Mouse (Mus musculus) CD4-positive, CD25-positive, alpha-beta regulatory T cell, adult 4 months (primary cell): ENCODE data around the gene Gucy2c. TPM values are rescaled to one million over a fixed set of nuclear protein-coding genes. Genes with fewer than 3 reads are reported as not detected.

Experiments used
- ATAC-seq: one replicate; pipeline ENCODE4 v1.8.0; 2017
- polyA plus RNA-seq, 2 experiments: library from polyadenylated mRNA; unstranded; fragments of 100-300 nt; shearing (Covaris generic); gene quantifications; one replicate each; pipeline ENCODE4 v1.2.1; 2017

Gucy2c gene
- polyA plus RNA-seq = not detected

DNA sequence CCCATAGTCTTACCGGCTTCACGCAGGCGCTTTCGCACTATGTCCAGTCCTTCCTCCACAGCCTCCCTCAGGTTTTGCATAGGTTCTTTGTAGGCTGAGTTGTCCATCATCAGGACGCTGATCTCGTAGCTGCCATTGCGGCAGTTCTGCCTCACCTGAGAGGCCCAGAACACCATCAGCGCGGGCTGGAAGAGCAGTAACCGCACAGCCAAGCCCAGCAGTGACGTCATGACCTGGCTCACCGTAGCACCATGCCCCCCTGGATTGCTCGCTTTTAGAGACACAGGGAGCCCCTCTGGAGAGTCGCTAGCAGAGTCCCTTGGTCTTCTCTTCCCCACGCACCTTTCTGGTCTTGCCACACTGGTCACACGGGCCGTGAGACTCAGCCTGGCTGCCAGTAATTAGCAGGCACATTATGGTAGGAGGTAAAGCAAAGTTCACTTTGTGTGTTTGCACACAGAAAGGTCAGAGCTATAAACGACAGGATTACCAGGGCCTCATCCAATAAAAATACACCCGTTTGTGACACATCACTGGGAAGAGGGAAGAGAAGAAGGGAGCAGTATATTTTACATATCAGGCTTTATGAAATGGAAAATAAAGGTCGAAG, at the start of gene Gucy2c:
Gucy2c (minus strand) TSS at position 389 of the 610 bp plus-strand sequence.
- no peak for ATAC-seq

DNA sequence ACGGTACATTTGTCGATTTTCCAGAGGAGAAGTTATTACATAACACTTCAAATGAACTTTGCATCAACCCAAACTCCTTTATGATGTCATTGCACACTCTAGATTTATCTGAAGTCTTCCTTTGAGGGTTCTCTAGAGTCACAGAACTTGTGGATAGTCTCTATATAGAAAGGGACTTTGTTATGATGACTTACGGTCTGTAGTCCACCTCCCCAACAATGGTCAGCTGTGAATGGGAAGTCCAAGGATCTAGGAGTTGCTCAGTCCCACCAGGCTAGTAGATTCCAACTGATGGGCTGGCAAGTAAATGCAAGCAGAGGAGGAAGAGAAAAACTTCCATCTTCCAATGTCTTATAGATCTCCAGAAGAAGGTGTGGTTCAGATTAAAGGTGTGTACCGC, 47.1 kb upstream of the Gucy2c start:
- no peak for ATAC-seq

DNA sequence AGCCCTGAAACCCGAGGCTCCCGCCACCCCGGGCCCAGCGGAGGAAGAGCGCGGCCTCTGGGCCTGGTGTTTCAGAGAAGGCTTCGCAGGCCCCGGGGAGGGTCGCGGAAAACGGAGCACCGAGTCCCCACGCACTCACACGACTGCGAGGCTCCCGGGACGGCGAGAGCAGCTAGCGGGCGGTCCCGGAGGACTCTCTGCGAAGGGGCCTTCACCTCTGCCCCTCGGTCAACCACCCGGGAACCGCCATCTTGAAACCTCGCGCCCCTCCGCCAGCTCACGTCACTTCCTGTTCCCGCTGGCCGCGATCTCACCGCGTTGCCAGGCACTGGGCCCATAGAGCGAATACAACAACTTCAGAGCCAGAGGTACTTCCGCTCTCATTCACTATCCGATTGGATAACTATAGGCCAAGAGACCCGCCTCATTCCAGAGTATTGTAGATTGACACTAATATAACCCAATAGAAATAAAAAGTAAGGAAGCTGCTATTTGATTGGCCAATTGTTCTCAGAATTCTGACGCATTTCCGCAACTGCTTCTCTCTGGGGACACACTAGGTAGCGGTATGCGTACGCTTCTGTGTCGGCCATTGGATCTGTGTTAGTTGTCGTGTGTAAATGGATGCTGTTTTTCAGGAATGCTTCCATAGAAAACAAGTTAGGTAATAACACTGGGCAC, 46.5 kb upstream of the Gucy2c start, which contains the start of gene Wbp11:
Wbp11 (minus strand) TSS at position 353 of the 681 bp plus-strand sequence.
- peak; percentile 98 for ATAC-seq

GRCm38 (mm10) chr6:136827516-136827880, 45.9 kb upstream of the Gucy2c start, which contains the start of gene BC049715:
Gene BC049715, plus strand, starts transcription at chr6:136827626.
- no peak for ATAC-seq

DNA sequence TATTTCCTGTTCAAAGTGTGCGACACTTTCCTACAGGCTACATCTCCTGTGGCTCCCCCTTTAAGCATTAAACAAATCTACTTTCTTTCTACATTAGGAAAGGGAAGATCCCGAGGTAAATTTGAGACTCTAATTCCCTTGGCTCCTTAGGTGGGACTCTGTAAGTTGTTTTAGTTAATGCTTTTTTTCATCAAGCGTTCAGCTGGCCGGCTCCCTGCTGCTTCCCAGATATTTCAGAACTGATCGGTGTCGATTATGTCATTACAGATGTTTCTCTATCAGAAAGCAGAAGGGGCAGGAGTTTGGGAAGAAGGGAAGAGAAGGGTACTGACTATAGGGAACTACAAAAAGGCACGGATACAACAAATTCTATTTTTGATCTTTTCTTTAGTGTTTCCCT, 45.6 kb upstream of the Gucy2c start:
- ATAC-seq = no peak

GRCm38 (mm10) chr6:136824987-136825386, 43.4 kb upstream of the Gucy2c start:
- ATAC-seq = no peak

- ATAC-seq = no peak
Measured at GRCm38 (mm10) chr6:136821086-136821485, 39.5 kb upstream of the Gucy2c start.

GRCm38 (mm10) chr6:136820381-136820780, 38.8 kb upstream of the Gucy2c start:
- no peak for ATAC-seq

DNA sequence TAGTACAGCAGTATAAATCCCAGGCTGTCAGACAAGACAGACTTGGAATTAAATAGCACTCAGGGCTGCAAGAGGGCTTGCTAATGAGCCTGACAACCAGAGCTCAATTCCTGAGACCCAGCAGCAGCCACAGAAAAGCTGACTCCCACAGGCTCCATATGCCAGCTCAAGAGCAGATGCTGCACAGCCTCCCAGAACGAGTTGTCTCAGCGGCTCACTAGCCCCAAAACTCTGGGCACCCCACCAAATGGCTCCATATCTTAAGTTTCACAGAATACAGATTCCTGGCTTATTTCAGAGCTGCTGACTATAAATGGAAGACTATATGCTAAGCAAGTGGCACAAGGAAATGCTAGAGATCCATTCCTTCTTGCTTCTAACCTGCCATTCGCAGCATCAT, 36.0 kb upstream of the Gucy2c start:
- no peak for ATAC-seq

- no peak for ATAC-seq
Measured at GRCm38 (mm10) chr6:136816826-136817225, 35.3 kb upstream of the Gucy2c start.

DNA sequence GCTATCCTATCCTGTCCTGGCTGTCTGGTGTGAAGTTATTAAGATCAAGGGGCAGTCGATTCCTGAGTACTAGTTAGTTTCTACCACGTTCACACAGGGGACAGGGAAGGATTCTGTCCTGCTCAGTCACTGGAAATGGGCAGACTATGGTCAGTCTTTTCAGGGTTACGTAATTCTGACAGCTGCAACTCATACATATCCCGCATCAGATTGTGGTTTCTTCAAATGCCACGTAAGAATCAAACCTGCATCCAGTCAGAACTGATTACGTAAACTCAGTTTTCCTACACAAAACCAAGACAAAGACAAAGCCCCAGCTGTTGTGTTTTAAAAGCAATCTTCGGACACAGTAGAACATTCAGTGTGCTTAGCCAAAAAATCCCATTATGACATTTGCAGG, 33.8 kb upstream of the Gucy2c start:
- no peak for ATAC-seq

GRCm38 (mm10) chr6:136813117-136813516, 31.6 kb upstream of the Gucy2c start:
- no peak for ATAC-seq

DNA sequence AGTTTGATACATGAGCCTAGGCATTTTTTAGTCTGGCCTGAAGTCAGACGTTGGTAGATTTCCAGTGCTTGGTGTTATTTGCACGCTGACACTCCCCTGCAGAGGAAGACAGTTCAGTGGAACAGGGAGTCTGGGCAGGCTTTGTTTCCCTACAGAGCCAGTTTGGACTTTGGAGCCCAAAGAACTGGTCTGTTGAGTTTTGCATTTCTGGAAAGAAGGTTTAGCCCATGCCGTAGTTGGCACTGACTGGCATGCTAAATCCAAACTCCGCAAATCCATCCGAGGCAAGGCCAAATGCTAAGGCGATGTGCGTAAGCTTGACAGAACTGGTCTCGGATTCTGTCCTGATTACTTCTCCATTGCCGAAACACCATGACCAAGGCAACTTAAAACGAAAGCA, 29.6 kb upstream of the Gucy2c start:
- ATAC-seq = no peak

DNA sequence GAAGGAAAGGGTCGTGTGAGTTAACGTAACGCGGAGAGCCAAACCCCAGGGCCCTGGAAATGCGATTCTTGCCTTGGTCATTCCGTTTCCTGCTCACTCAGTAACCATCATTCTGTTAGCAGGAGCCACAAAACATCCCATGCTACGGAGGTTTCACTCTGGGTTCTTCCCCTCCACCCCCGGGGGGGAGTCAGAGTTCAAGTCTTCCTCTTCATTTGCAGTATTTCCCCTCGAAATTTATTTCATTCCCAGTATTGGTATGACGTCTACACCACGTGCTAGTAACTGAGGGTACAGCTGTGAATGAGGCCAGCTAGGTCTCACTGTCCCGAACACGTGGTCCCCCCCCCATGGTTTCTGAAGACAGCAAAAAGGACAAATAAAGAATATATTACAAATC, 28.1 kb upstream of the Gucy2c start:
- no peak for ATAC-seq

DNA sequence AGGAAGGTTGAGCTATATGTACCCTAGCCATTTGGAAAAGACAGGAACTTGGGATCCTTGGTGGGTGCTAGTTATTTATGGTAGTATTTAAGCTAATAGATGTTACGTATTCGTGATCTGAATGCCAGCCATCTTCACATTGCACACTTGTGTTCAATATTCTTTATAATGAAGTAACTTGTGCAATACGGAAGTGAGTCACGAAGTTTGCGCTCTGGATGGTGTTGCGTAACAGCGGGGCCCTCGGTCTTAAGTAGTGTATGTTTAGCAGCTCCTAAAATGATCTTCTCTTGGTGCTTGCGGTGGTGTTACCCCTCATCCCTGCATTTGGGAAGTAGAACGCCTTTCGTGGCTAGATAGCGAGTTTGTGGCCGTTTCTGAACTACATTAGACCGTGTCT, 27.5 kb upstream of the Gucy2c start:
- peak; percentile 40 for ATAC-seq

GRCm38 (mm10) chr6:136808631-136809046, 27.1 kb upstream of the Gucy2c start:
- peak; percentile 9 for ATAC-seq

DNA sequence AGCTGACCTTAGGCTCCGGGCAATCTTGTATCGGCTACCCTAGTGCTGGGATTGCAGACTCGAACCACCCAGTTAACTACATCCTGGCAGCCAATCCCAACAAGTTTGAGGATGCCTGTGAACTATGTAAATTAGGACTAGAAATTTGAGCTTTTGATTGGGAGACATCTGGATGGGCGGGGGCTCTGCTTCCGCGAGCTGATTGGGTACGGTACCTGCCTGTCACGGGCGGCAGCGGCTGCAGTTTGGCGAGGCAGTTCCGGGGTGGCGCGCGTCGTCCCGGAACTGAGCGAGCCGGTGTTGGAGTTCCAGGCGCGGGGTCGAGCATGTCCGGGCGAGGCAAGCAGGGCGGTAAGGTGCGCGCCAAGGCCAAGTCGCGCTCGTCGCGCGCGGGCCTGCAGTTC, 26.5 kb upstream of the Gucy2c start, which contains the start of gene H2afj:
H2afj (plus strand) TSS at position 231 of the 404 bp plus-strand sequence.
- peak; percentile 72 for ATAC-seq

DNA sequence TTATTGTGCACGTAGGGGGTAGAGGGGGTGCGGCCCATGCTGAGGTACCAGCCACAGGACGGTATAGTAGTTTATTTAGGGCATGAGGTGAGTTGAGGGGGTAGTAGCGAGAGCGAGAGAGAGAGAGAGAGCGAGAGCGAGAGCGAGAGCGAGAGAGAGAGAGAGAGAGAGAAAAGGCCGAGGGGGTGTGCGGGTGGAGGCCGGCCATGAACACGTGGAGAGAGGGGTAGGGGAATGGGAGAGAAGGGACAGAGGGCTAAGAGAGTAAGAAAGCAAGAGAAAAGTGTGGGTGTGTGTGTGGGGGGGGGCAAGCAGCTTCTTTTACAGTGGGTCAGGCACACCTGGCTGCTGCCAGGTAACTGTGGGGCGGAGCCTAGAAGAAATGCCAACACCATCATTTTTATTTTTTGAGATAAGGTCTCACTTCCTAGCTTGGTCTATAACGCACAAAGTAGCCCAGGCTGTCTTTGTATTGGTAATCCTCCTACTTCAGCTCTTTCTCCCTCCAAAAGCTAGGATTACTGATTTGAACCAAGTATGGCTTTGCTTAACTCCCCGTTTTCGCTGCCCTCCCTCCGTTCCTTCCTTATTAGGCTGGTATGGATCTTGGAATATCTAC, 25.9 kb upstream of the Gucy2c start:
- no peak for ATAC-seq

DNA sequence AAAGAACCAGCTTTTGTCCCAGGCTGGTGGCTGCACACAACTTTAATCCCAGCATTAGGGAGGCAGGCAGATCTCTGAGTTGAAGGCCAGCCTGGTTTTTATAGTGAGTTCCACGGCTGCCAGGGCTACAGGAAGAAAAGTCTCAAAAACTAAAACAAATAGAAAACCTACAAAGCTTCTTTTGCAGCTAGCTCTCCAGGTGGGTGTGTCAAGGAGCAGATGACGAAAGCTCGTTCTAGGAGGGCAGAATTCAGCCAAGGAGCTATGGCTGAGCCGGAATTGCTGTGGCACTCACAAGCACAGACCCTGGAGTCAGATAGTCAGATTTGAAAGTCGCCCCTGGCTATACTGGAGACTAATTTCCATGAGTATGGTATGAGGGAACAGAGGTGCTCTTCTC, 25.3 kb upstream of the Gucy2c start:
- ATAC-seq = no peak

DNA sequence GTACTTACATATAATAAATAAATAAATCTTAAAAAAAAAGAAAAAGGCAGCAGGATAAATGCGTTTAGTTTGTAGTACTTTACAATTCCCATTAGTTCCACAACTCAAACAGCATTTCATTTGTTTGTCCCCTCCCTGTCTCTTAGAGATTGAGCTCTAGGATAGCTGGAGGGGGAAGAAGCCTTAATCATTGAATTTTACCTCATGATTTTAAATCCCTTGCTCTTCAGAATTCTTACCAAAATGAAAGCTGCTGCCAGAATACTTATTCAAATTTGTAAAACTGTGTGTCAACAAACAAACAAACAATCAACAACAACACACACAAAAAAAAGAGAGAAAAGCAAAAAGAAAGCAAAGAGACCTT, 23.8 kb upstream of the Gucy2c start:
- ATAC-seq = no peak

GRCm38 (mm10) chr6:136804705-136805408, 23.3 kb upstream of the Gucy2c start:
- no peak for ATAC-seq

GRCm38 (mm10) chr6:136803739-136804633, 22.4 kb upstream of the Gucy2c start, which contains the start of gene Hist4h4:
Gene Hist4h4, minus strand, starts transcription at chr6:136804415.
- peak; percentile 63 for ATAC-seq
